Mouse (Mus musculus) A20 (cell line): ENCODE measurements around the gene Ntrk3.

ENCODE experiments used
- DNase-seq: peaks from one replicate; pipeline ENCODE4 v3.0.0-alpha.2; 2011; ENCODE audit warnings: low read depth, low spot score

Gene Ntrk3

DNA sequence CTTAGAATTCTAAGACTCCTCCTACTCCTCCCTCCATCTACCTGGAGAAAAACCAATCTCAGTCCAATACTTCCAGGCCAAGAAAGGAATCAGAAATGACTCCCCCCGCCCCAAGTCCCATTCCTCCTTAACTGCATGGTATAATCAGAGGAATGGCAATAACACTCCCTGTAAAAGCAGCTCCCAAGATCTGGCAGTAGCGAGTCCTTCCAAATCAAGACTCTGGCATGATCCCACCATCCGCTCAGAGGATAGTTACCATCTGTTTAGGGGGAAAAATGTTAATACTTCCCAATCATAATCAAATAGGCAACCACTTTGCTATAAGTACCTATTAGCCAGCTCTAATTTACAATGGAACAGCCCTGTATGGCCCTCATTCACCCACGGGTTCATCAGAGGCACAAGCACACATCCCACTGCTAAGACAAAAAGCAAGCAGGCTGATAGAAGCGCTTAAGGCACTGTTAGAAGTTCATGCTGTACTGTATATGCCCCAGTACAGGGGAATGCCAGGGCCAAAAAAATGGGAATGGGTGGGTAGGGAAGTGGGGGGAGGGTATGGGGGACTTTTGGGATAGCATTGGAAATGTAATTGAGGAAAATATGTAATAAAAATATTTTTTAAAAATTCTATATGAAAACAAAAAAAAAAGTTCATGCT, 294.3 kb downstream of the Ntrk3 start:
- no peak for DNase-seq

DNA sequence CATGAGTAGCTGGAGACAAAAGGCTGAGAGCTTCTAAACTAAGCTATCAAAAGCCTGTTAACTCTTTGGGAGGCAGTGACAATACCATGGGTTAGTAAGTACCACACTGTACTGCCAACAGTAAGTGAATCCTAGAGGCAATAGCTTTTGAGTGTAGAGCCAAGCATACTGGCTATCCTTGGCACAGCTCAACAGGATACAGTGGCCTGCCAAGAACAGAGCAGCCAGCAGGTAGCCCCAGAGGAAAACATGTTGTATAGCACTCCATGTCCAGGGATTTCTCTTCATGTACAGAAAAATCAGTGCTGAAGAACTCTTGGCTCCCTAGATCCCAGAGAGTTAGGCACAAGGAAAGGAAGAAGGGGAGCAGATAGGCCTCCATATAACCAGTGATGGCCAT, 296.1 kb downstream of the Ntrk3 start:
- no peak for DNase-seq

DNA sequence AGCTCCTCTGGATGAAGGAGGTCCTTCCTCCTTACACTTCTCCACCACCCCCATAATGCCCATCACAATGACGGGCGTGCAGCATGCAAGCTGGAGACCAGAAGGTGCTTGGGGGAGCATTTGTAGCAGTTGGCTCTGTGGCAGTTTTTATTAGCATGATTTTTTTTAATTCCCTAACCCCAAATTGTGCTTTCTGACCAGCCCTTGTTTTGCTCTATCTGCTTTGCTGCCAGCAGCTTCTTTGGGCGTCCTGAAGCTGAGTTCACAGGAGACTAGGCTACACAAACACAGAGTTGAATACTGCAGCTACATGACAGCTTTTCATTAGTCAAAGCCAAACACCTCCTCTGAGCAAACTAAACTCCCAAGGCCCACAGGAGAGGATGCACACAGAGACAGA, 296.9 kb downstream of the Ntrk3 start:
- DNase-seq, result no peak

DNA sequence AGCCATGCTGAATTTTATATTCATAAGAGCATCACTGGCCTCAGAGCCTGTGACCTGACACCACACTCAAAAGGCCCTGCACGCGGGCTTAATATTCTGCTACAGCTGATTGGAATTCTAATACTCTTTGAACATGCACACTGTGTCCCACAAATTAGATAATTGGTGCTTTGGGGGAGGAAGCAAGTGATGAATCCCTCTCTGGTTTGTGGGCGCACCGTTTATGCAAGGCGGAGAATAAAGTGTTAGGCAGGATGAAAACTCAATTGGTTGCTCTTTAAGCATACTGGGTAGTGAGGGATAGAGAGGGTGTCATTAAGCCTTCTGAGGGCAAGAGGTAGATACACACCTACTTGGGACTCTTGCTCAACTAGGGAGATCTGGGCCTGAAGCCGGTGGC, 297.3 kb downstream of the Ntrk3 start:
- DNase-seq, result no peak

DNA sequence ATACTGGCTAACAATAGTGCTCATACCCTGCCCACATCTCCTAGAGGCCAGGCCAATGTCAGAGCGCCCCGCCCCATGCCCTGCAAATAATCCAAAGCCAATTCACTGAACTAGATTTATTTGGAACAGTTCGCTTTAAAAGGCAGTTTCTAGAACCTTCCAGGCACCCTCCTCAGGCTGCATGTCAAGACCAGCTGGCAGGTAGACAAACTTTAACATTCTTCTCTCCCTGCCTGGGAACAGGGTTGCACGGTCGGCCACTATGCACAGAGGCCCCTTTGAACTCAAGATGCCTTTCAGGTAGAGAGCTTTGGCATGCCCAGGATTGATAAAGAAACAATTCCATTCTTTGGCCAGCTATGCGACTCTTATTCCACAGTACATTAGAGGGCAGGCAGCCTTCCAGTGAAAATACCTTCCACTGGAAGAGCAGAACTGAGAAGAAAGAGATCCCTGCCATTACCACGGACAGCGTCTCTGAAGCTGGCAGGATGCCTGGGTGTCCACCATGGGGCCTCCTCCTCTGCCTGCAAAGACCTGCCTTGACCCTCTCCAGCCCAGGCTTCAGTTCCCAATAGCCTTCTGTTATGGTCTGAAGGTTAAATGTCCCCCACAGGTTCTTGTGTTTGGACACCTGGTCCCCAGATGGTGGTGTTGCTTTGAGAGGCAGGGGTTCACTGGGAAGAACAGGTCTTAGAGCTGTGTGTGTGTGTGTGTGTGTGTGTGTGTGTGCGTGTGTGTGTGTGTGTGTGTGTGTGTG, 298.3 kb downstream of the Ntrk3 start:
- no peak for DNase-seq

DNA sequence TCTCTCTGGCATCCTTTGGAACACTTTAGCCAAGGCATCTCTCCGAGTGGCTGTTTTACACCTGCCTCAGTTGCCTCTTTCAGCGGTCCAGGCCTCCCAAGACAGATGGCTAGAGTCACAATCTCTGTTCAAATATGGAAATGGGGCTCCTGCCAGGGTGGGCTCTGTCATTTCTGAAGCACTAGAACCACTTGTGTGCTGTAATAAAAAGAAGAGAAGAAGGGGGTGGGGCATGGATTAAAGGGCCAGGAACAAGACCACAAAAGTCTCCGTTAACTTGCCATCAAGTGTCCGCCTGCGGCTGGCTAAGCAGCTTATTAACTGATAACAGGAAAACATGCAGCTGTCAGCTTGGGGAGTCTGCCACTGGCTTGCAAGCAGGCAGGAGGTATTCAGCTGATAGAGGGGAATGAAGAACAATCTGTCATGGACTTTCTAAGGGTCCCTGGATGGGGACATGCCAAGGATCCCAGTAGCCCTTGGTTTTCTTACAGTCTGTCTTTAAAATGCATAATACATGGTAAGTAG, 304.1 kb downstream of the Ntrk3 start:
- no peak for DNase-seq

DNA sequence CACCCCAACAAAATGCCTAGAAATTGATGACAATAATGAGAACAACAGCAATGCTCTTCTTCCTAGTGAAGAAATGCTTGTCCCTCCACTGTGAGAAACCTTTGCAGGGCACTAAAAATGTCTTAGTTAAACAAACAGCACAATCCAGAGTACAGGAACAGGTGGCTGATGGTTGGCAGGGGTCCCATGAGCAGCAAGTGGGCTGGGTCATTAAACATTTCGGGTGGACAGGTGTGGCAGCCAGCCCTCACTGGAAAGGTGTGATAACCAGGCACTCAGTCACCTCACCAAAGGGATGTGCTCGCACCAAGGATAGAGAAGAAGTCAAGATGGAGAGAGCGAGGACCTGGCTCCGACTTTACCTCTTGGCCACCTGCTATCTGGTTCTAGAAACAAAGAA, 306.2 kb downstream of the Ntrk3 start:
- no peak for DNase-seq

DNA sequence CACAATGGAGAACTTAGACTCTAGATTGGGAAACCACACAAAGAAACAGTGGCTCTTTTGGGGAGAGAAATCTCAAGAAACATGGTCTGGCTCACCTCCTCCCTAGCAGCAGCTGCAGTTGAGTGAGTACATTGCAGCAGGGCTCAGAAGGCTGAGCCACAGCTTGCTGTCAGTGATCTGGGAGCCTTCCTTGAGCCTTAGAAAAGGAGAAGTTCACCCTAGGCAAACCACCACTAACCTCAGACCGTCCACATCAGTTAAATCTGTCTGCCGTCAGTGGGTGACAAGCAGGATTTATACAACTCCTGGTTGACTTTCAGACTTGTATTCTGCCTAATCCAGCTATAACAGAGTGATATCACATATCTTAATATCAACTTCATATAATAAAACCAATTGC, 325.6 kb downstream of the Ntrk3 start:
- no peak for DNase-seq

DNA sequence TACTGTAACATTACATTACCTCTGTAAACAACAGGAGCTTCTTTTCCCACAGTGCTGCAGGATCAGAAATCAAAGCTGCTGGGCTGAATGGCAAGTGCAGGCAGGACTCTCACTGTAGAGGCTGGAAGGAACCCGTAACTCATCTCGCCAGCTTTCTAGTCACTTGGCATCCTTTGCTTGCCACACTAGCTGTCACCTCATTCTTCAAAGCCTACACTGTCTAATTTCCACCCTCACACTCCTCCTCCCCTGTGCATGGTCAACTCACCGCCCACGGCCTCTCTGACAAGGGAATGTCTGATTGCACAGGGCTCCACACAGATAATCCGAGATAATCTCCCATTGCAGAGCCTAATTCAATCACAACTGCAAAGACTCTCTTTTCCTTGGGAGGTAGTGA, 327.8 kb downstream of the Ntrk3 start:
- DNase-seq, result no peak

DNA sequence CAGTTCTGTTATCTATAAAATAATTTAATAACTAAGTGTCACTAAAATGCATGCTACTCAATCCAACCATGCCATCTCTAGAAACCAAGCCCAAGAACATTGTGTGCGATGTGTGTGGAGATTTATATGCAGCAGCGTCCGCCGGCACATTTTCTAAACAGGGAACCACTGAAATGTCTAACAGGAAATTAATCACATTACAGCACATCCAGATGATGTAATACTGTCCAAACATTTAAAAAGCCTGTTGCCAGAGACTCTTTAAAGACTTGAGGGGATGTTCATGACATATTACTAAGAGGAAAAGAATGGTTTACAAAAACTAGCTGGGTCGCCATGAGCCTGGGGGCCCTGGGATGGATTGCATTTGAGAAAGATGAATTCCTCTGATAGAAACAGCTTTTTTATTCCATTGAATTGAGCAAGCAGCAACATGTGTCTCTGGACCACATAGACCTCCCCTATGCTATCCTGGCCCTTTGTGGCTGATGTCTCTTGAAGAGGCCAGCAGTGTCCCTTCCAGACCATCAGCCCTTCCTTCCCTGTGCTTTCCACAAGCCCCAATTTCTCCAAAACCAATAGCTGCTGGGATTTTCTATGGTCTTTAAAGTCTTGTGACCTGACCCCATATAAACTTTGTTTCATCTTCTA, 331.0 kb downstream of the Ntrk3 start:
- no peak for DNase-seq

DNA sequence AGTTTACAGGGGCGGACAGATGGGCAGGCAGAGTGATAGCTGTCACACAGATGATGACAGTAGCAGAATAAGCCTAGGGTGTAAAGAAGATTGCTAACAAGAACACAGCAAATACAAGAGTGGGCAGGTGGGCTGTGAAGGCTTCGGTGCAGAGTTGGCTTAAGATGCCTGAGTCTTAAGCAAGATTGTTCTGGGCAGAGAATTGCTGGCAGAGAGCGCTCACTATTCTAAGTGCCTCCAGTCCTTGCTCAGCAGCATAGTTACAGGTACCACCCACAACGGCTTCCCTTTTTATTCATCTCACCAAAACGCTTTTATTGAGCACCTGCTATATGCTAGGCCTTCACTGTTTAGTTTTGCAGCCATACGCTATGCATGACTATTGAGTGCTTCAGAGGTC, 333.3 kb downstream of the Ntrk3 start:
- no peak for DNase-seq

DNA sequence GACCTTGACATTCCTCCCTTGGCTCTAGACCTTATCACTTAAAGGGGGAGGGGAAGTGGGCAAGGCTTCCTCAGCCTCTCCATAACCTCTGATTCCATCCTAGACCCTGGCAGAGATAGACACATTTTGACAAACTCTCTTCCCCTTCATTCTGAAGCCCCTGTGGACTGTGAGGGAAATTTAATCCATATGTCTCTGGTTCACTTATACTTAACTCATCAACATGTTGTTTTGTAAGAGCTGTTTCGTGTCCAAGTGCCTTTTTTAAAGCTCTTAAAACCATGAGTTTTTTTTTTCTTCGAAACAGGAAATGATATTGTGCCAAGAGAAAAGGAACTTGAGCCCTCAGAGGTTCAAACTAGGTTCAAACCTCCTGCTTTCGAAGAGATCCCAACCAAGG, 335.3 kb downstream of the Ntrk3 start:
- DNase-seq, result no peak

DNA sequence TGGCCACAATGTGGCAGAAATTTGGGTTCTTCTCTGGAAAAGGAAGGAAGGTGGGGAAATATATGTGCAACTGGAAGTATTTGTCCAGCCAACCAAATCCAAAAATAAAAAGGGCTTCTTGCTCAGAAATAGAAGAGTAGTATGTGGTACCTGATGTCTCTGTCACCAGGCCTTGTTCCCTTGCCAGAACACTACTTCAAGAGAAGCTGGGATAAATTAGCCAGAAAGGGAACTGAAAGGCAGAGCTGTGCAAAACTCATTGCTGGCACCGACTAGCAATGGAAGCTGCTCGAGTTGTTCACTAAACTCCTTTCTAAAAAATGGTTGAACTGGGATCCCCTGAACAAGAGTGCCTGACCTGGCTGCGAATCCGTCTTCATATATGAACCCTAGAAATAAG, 337.6 kb downstream of the Ntrk3 start:
- DNase-seq, result no peak

DNA sequence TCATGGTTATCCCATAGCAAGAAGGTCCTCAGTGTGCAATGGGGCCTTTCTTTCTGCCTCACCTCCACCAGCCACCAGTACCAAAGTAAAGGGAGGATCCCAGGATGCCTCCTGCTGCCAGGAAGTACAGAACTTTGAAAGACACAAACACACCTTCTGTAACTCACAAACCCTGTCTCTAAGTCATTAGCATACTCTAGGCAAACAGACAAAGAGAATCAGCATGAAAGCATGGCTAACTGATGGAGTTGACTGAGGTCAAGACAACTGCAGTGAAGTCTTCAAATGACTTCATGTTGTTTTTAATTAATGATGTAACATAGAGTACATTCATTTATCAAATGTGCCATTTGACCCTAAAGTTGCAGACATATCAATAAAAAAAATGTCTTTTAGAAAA, 339.4 kb downstream of the Ntrk3 start:
- DNase-seq, result no peak

DNA sequence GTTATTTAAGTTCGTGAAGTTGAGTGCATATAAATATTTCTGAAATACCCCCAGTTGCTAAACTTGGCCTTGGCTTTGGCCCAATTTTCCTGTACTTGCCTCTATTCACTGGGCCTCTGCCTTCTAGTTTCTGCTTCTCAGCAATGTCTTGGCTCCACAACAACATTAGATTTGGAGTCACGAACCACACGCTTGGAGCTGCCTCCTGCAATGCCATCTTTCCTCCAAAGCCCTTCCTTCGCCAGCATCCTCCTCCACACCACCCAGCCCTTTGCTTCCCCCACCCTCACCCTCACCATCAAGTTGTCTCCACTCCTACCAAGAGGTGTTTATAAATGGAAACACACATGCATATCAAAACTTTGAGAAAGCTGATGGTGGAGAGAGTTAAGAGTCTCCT, 340.6 kb downstream of the Ntrk3 start:
- no peak for DNase-seq

DNA sequence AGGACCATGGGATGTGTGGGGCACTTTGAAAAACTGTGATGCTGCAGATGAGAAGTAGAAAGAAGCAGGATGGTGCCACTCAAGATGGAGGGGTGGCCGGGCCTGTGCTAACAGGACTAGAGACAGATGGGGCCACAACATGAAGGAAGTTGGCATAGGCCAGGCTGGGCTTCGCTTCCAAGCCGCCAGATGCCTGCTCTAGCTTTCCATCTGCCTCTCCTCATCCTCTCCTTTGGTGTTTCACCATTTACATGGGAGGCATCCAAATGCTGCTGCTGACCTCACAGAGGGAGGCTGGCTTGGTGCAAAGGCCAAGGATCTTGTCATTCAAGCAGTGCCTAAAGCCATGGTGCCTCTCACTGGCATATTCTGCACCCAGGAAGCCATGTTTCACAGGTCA, 347.8 kb downstream of the Ntrk3 start:
- no peak for DNase-seq

DNA sequence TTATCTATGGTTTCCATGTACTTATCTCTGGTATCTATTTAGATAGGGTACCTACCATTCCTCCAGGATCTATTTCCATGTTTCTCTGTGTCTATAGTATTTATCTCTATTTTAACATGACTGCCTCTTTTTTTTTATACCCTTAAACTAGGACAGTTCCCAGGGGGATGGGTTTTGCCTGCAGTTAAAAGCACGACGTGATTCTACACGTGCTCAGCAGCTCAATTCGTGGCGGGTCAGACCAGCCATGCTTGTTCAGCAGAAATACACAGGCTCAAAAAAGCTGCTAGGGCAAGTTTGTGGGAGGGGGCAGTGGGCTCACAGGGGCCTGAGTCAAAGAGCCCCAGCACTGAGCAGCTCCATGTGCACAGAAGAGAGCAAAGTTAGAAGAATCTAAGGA, 349.7 kb downstream of the Ntrk3 start:
- no peak for DNase-seq

DNA sequence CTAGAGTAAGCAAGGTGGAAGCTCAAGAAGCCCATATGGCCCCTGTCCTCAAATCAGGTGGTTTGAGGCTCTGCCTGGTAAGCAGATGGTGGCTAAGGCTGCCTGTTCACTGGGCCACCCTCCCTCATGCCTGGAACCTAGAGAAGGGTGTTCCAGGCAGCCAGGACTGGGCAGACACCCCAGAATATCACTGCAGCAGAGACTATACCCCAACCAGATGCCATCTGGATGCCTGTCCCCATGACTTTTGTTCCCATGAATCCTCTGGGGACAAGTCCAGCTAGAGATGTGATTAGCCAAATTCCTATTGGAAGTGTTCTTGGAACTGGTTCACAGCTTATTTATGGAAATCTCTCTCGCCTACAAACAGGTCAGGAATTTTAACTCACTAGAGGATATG, 351.8 kb downstream of the Ntrk3 start:
- DNase-seq, result no peak

DNA sequence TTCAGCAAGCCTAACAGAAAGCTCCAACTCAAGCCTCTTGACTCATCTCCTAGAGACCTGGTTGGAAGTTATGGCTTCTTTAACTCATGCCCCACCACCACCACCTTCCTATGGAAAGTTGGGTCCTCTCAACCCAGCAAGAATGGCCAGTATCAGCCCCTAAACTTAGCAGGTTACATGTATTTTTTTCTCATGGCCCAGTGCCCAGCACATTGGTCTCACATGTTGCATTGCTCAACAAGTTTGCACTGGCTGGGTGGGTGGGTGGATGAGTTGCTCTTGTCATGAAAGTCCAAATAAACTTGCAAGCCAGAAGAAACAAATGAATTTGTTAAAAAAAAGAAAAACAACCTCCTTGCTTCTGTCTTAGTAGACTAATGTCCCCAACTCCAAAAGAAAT, 353.7 kb downstream of the Ntrk3 start:
- DNase-seq, result no peak

DNA sequence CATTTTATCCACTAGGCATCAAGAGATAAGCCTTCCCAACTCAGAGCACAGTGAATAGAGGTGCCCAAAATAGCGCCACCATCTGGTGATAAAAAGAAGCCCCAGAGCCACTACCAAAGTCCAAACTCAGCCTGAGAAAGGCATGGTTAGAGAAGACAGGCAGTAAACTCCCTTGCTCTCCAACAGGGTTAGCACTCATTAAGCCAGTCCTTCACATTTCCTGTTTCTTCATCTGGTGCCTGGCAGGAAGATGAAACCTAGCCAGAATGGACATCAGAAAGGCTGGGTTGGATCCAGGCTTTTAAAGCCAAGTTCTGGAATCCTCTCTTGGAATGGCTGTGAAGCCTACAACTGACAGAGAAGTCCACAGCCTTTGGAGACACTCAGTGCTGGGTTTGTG, 355.7 kb downstream of the Ntrk3 start:
- DNase-seq, result no peak

DNA sequence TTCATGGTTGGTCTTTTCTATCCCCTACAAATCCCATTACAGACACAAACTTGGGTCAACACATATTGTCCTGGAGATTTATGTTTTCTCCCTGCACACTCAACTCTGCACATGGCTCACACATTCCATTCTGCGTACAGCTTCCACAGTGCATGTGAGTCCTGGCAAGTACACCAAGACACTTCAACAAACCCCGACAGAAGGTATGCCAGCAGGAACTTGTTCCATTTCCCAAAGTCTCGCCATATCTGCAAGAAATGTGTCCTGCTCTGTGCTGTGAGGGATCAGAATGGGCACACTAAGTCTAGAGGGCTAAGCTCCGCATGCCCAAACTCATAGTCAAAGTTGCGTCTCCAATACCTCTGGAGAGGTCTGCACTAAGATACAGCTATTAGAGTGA, 358.0 kb downstream of the Ntrk3 start:
- no peak for DNase-seq

DNA sequence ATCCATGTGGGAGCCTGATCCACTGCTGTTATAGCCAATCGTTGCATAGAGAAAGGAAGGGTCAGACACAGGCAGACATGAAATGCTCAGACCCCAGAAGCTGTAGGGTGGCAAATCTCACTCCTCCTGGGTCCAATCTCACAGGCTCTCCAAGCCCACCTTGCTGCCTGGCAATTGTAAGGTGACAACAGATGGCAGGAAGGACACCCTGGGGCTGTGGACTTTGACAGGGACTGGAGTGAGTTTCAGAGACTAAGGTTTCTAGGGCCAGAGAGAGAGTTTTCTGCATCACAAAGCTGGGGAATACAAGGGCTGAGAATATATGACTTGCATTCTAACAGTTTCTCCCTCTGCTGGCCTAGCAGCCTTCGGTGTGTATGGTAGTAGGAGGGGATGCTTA, 359.5 kb downstream of the Ntrk3 start:
- no peak for DNase-seq

DNA sequence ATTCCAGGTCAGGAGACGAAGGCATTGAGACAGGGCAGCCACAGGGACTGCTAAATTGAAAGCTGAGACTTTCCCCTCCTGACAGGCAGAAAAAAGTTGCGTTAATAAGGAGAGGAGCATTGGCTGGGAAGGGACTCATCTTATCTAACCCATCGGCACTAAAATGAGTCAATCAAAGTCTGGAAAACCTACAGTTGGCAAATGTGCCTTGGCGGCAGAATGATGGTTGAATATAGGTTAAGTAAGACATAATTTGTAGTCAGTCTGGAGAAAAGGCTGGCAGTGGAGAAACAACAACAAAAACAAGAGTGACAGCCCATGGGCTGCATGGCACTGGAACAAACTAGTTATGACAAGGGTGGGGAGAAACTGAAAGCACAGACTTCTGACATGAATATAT, 360.9 kb downstream of the Ntrk3 start:
- no peak for DNase-seq
